Mouse (Mus musculus) heart, embryonic 10.5 days (tissue): ENCODE measurements around the gene Magi2. TPM values are rescaled to one million over a fixed set of nuclear protein-coding genes. Genes with fewer than 3 reads are reported as not detected.
"Not testable (repeated sequence)": the region's sequence is repeated elsewhere in the genome, so short reads cannot be mapped to it uniquely, and the experiment has no call there.

Source experiments
- DNase-seq: peaks from one replicate; pipeline ENCODE4 v3.0.0-alpha.2; 2017; ENCODE audit warnings: low spot score
- H3K27ac ChIP-seq: fragments of 300-500 bp; sonication (generic); 2 replicates; pipeline ENCODE4 v1.5.1; 2016; ENCODE audit warnings: mild to moderate bottlenecking
- H3K27me3 ChIP-seq: fragments of 300-500 bp; sonication (generic); 2 replicates; pipeline ENCODE4 v1.6.1; 2016; ENCODE audit warnings: mild to moderate bottlenecking; ENCODE audit not compliant: poor library complexity, insufficient read depth, severe bottlenecking
- H3K36me3 ChIP-seq: fragments of 300-500 bp; sonication (generic); 2 replicates; pipeline ENCODE4 v1.6.1; 2016; ENCODE audit warnings: mild to moderate bottlenecking, moderate library complexity
- H3K4me1 ChIP-seq: fragments of 300-500 bp; sonication (generic); 2 replicates; pipeline ENCODE4 v1.6.1; 2016; ENCODE audit warnings: mild to moderate bottlenecking
- H3K4me3 ChIP-seq: fragments of 300-500 bp; sonication (generic); 2 replicates; pipeline ENCODE4 v1.5.1; 2016; ENCODE audit warnings: mild to moderate bottlenecking, moderate library complexity
- H3K9me3 ChIP-seq: fragments of 300-500 bp; sonication (generic); 2 replicates; pipeline ENCODE4 v1.6.1; 2016; ENCODE audit warnings: mild to moderate bottlenecking, moderate library complexity
- WGBS: fragments of 180-500 bp; shearing (Covaris S2); methylation state at CpG from one replicate; pipeline ENCODE4 v1.1.7; 2016; 5-methylcytosine and 5-hydroxymethylcytosine counted together
- polyA plus RNA-seq: library from polyadenylated mRNA; unstranded; fragments of >200 nt; fragmentation: Nextera tagmentation; extraction: Ambion mirVana; gene quantifications from 2 replicates; pipeline ENCODE4 v1.2.1, GENCODE M21; 2016

The Magi2 gene
- polyA plus RNA-seq, 1 experiment from 2014 or later = 1.8 TPM

- Histone ChIP-seq H3K27me3 (no peaks in the 10 kb centered on the region), H3K36me3 (no peaks in the 10 kb centered on the region), H3K9me3 (no peaks in the 10 kb centered on the region), H3K4me3 (no peak overlapping the region), H3K4me1 (no peaks in the 10 kb centered on the region), H3K27ac (no peak overlapping the region)
- DNase-seq = no peak
- WGBS = 54% methylated on average over 4 of the region's 4 CpGs
These were observed 1478.0 kb downstream of the Magi2 start for GRCm38 (mm10) chr5:20704886-20705285.

GRCm38 (mm10) chr5:20706322-20707282 is 1479.8 kb downstream of the Magi2 start:
- 81% methylated on average over 14 of the region's 18 CpGs for WGBS
- H3K4me3 ChIP-seq, H3K4me1 ChIP-seq, H3K27ac ChIP-seq, H3K9me3 ChIP-seq, DNase-seq, H3K27me3 ChIP-seq, H3K36me3 ChIP-seq: not testable (repeated sequence)

DNA sequence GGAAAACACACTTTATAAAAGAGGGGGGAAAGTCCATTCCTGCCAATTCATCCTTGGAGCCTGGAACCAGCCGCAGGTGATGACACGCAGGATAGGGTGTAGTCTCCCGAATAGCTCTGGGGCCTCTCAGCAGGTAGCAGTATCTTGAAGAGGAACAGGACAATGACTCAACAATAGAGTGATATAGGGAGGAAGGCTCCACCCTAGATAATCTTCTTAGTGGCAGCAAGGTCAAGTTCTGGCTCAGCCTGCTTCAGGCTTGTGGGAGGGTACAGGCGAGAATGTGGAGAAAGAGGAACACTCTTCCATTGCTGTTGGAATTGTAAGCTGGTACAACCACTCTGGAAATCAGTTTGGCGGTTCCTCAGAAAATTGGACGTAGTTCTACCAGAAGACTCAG is 1484.0 kb downstream of the Magi2 start:
- not testable (repeated sequence) for H3K27ac ChIP-seq, H3K36me3 ChIP-seq, H3K27me3 ChIP-seq, DNase-seq, H3K4me3 ChIP-seq, H3K9me3 ChIP-seq, H3K4me1 ChIP-seq
- WGBS = 80% methylated on average over 6 of the region's 6 CpGs

- WGBS = 76% methylated on average over 1 of the region's 1 CpGs
- not testable (repeated sequence) for H3K27me3 ChIP-seq, H3K27ac ChIP-seq, H3K4me1 ChIP-seq, H3K4me3 ChIP-seq, H3K36me3 ChIP-seq, DNase-seq, H3K9me3 ChIP-seq
These were observed 1487.8 kb downstream of the Magi2 start for GRCm38 (mm10) chr5:20714619-20715018.

DNA sequence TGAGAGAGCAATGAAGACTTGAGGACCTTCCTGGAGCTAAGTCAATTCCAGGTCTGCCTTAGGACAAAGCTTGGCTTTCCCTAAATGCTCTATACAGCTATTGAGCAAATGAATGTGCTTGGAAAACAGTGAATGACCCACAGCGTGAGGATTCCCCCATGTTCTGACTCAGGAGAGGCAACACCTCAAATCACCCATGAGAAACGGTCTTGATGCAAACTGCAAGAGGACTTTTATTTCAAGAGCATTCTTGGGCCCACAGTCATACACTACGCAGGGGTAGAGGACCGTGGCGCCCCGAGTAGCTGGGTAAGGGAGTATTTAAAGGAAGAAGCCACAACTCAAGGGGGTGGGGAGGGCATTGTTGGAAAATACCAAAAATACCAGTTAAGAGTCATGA is 1489.1 kb downstream of the Magi2 start:
- H3K27ac ChIP-seq, H3K27me3 ChIP-seq, H3K4me1 ChIP-seq, H3K4me3 ChIP-seq, H3K9me3 ChIP-seq, H3K36me3 ChIP-seq, DNase-seq: not testable (repeated sequence)
- WGBS = 88% methylated on average over 6 of the region's 6 CpGs

GRCm38 (mm10) chr5:20720201-20720900 is 1493.5 kb downstream of the Magi2 start:
- WGBS = 71% methylated on average over 4 of the region's 4 CpGs
- Histone ChIP-seq H3K36me3 (no peaks in the 10 kb centered on the region), H3K27ac (no peak overlapping the region), H3K27me3 (no peaks in the 10 kb centered on the region), H3K4me3 (no peak overlapping the region), H3K9me3 (no peaks in the 10 kb centered on the region), H3K4me1 (peaks cover 5% of the 10 kb centered on the region; the same call in 1 of the 2 replicates)
- no peak for DNase-seq

DNA sequence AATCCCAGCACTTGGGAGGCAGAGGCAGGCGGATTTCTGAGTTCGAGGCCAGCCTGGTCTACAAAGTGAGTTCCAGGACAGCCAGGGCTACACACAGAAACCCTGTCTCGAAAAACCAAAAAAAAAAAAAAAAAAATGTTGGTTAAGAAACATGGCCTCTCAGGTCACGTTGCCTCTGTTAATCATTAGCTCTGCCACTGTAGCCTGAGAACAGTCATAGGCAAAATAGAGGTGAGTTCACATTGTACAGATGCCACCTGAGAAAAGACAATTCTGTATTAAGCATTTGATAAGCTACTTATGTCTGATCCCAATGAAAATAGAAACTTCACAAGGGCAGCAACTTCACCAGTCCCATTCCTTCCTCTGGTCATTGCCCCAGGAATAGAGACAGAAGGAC is 1496.4 kb downstream of the Magi2 start:
- H3K27ac ChIP-seq, H3K36me3 ChIP-seq, DNase-seq, H3K9me3 ChIP-seq, H3K27me3 ChIP-seq, H3K4me3 ChIP-seq, H3K4me1 ChIP-seq: not testable (repeated sequence)
- WGBS = 80% methylated on average over 4 of the region's 4 CpGs

GRCm38 (mm10) chr5:20738795-20739194 is 1512.0 kb downstream of the Magi2 start:
- Histone ChIP-seq H3K27me3 (no peaks in the 10 kb centered on the region), H3K36me3 (no peaks in the 10 kb centered on the region), H3K27ac (no peak overlapping the region), H3K4me3 (no peak overlapping the region), H3K9me3 (no peaks in the 10 kb centered on the region), H3K4me1 (peaks cover 6% of the 10 kb centered on the region)
- no peak for DNase-seq
- WGBS = 38% methylated on average over 2 of the region's 2 CpGs

DNA sequence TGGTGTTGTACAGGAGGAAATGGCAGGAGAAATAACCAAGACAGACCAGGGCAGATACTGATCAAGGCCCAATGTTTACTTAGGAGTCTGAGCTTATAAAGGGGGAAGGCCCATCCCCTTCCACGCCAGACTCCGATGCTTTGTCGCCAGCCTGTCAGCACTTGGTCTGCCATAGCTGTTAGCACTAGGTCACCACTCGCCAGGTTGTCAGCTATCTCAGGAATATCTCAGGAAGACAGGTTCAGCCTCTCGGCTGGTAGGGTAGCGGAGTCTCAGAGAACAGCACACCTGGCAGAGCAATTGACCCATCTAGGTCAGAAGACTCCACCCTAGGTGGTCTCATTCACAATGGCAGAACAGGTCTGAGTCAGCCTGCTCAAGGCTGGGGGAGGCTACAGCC is 1514.4 kb downstream of the Magi2 start:
- WGBS = 28% methylated on average over 6 of the region's 6 CpGs
- Histone ChIP-seq H3K4me3 (no peak overlapping the region), H3K4me1 (peaks cover 6% of the 10 kb centered on the region), H3K27me3 (no peaks in the 10 kb centered on the region), H3K27ac (no peak overlapping the region), H3K36me3 (no peaks in the 10 kb centered on the region), H3K9me3 (no peaks in the 10 kb centered on the region)
- DNase-seq = no peak

GRCm38 (mm10) chr5:20741936-20742335 is 1515.1 kb downstream of the Magi2 start:
- no peaks in the 10 kb centered on the region for H3K9me3 ChIP-seq
- no peaks in the 10 kb centered on the region for H3K27me3 ChIP-seq
- no peak overlapping the region for H3K27ac ChIP-seq
- peaks cover 6% of the 10 kb centered on the region for H3K4me1 ChIP-seq
- no peak for DNase-seq
- no peak overlapping the region for H3K4me3 ChIP-seq
- no peaks in the 10 kb centered on the region for H3K36me3 ChIP-seq
- 88% methylated on average over 8 of the region's 8 CpGs for WGBS

DNA sequence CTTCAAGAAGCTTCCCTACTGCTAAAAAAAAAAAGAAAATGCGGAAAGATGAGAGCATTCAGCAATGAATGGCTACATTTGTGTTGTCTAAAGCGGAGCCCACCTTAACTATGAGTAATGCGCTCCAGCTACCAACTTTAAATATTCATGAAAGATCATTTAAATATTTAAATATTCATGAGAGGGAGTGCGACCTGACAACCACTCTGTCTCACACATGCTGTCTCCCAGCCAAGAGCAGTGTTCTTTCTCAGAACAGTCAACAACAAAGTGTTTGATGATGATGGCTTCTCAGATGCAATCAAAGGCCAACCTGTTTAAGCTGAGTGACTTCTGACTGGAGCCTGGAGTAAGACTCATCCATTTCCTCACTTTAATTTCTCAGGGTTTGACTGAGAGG is 1521.3 kb downstream of the Magi2 start:
- H3K4me3 ChIP-seq = no peak overlapping the region
- H3K27ac ChIP-seq = no peak overlapping the region
- H3K9me3 ChIP-seq = no peaks in the 10 kb centered on the region
- WGBS = 86% methylated on average over 4 of the region's 4 CpGs
- no peaks in the 10 kb centered on the region for H3K27me3 ChIP-seq
- DNase-seq = no peak
- H3K36me3 ChIP-seq = no peaks in the 10 kb centered on the region
- no peaks in the 10 kb centered on the region for H3K4me1 ChIP-seq

GRCm38 (mm10) chr5:20748856-20749255 is 1522.0 kb downstream of the Magi2 start:
- H3K9me3 ChIP-seq = no peaks in the 10 kb centered on the region
- H3K4me3 ChIP-seq = no peak overlapping the region
- no peaks in the 10 kb centered on the region for H3K36me3 ChIP-seq
- no peak for DNase-seq
- no peak overlapping the region for H3K27ac ChIP-seq
- 81% methylated on average over 8 of the region's 8 CpGs for WGBS
- H3K27me3 ChIP-seq = no peaks in the 10 kb centered on the region
- H3K4me1 ChIP-seq = no peaks in the 10 kb centered on the region

DNA sequence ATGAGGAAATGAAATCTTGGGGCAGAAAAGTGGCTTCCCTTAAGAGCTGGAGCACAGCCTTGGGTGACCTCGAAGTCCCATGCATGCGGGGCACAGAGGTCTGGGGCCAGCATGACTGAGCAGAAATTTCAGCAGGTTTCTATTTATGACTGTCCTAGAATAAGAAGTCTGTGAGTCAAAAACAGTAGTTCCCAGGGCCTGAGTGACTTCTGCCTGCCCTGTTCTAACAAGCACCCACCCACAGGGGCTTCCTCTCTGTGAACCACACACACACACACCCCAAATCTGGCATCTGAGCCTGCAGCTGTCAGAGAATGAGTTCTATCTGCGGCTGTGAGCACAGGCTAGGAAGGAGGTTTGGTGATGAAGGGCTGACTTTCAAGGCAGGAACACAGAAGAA is 1522.7 kb downstream of the Magi2 start:
- Histone ChIP-seq H3K4me3 (no peak overlapping the region), H3K9me3 (no peaks in the 10 kb centered on the region), H3K4me1 (no peaks in the 10 kb centered on the region), H3K27ac (no peak overlapping the region), H3K27me3 (no peaks in the 10 kb centered on the region), H3K36me3 (no peaks in the 10 kb centered on the region)
- 81% methylated on average over 3 of the region's 3 CpGs for WGBS
- DNase-seq = peak; percentile 50
